Mouse (Mus musculus) cerebellum, postnatal 25 days (tissue): ENCODE data around the gene Col25a1.
A peak's percentile ranks its signal among the peaks of the same experiment; 100 is the strongest.

Experiments
- DNase-seq, 2 experiments: peaks; one replicate each; pipeline ENCODE4 v3.0.0; 2021; ENCODE audit warnings: mixed read lengths in 2 of 2

Gene Col25a1

GRCm38 (mm10) chr3:130328909-130329308 is 197.6 kb downstream of the Col25a1 start:
- no peak for DNase-seq

GRCm38 (mm10) chr3:130329833-130330555 is 198.7 kb downstream of the Col25a1 start:
- no peak for DNase-seq

DNA sequence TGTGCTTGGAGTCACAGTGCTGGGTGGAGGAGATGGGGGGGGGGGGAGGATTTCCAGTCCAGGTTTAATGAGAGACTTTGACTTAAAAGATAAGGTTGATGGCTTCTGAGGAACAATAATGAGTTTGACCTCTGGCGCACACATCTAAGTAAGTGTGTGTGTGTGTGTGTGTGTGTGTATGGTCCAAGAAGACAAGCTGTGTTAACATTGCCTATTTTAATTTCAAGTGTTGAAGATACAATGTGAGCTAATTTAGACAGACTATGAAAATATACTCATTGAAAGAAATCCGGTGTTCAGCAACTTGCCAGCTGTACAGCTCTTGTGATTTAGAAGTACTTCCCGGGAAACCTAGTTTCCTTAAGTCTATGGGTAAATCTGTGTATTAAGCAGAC is 199.3 kb downstream of the Col25a1 start:
- no peak for DNase-seq

- DNase-seq: no peak
Observed at GRCm38 (mm10) chr3:130332347-130332913, 201.1 kb downstream of the Col25a1 start.

DNA sequence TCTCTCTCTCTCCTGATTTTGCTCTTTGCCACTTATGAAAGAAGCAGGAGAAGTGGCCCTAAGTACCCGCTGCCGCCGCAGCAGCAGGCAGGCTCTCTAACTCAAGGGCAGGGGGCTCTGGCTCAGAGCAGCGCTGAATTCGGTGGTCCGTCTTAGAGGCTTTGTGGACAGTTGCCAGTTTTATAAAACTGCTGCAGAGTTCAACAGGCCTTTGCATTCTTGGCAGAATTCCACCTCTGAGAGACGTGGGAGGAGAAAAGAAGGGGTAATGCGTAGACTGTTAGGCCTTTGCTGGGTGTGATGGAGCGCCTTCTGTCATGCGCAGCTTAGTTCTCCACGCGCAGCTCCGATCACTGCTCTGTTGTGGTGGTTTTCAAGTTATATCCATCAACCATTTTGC is 206.6 kb downstream of the Col25a1 start:
- DNase-seq: peak; percentile 2 to 5

- no peak for DNase-seq
Observed at GRCm38 (mm10) chr3:130338371-130338770, 207.1 kb downstream of the Col25a1 start.

DNA sequence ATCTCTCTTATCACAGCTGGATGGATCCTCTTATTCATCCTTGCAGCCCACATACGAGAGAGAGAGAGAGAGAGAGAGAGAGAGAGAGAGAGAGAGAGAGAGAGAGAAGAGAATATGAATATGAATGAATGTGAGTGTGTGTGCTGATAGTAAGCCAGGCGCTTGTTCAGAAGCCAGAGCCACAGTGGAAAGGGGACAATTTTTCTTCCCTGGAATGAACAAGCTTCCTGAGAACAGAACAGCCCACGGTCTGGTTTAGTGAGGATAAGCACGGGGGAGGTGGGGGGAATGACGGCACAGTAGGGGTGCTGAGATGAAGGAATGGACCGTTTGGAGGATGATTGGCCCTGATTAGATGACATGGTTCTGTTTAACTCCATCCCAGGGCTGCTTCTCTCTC is 218.9 kb downstream of the Col25a1 start:
- no peak for DNase-seq

DNA sequence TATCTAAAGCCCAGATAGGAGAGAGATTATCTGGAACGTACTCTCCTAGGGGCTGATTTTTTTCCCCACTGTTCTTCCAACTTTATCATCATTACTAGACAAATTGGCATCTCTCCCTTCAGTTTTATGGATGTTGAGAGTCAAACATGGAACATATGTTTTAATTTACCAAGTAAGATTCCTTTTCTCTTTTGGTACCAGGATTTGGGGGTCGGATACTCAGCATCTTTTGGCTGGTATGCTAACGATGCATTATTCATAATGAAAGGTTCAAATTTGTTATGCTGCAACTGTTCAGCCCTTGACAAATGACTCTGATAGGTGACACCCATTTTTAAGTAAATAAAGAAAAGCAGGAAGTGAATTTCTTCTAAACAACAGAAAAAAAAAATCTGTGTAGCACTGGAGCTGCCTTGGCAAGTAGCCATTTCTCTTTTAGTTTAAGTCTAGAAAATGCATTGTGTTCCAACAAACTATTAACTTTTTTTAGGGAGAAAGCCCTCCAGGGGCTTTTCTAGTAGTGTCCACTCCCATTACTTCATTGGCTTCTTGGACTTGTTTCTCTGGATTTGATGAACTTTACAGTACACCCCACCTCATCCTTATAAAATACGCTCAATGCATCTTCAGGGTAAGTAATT is 223.2 kb downstream of the Col25a1 start:
- no peak for DNase-seq

- DNase-seq: no peak
Observed at GRCm38 (mm10) chr3:130356575-130357173, 225.4 kb downstream of the Col25a1 start.

- no peak for DNase-seq
Observed at GRCm38 (mm10) chr3:130360813-130361212, 229.5 kb downstream of the Col25a1 start.

- DNase-seq: no peak
Observed at GRCm38 (mm10) chr3:130361922-130362321, 230.6 kb downstream of the Col25a1 start.

DNA sequence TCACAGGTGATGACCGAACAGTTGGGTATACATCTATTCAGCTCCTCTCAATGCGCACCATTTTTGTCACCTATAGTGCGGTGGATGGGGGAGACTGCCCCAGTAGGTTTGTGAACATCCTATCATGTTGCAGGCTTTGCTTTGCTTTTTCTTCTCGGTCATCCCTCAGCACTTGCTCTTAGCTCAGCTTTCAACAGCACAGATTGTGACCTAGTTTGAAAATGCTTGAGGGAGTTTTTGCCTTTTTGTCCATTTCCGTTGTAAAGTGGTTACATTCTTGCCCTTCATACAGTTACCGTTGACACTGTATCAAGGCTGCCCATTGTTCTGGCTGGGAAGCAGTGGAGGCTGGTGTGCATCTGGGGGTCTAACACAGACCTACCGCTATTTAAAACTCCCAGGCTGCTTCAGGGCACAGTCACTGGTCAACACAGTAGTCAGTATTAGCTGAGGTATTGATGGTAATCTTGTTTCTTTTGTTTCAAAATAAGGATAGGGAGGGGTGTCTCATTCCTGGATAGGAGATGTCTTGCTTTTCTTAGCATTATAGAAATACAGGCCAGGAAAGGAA is 231.6 kb downstream of the Col25a1 start:
- no peak for DNase-seq

DNA sequence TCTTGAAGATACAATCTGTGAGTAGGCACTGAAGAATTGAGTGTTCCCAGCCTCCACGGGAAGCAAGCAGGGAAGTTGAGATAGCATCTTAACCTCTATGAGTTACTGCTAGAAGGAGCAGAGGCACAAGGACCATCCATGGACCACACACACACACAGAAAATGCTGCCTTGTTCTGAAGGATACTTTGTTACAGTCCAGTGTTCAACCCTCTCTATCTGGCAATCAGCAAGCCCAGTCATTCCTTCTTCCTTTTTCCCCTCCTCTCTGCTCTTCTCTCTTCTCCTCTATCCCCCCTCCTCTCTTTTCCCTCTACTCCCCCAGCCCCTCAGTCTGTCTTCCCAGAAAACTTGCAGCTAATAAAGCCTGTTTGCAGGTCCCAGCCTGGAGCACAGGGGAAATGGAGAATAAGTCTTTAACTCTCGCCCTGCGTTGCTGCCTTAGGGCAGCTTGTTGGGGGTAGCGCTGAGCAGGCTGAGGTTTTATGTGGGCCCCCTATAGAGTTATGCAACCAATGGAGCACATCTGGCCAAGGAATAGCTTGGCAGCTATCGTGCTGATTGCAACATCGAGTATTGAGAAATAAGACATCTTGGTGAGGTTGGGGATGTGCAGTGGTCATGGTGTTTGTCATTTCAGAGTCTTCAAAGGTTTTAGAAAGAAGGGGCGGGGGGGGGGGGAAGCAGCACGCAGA is 235.8 kb downstream of the Col25a1 start:
- no peak for DNase-seq

GRCm38 (mm10) chr3:130368352-130368751 is 237.1 kb downstream of the Col25a1 start:
- no peak for DNase-seq

DNA sequence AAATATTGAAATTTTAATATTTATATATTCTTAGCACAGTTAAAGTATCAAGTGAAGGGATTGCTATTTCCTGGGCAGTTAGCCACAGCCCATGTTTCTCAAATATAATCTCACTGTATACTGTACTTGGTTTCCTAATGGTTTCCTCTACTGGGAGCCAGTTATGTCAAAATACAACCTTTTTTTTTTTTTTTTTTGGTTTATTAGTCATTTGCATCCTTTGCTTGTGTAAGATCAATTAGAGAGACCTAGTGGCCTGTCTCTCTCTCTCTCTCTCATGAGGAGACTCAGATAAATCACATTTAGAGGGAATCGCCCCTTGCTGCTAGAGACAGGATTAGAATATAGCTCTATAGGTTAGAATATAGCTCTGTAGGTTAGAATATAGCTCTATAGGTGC is 237.8 kb downstream of the Col25a1 start:
- no peak for DNase-seq

DNA sequence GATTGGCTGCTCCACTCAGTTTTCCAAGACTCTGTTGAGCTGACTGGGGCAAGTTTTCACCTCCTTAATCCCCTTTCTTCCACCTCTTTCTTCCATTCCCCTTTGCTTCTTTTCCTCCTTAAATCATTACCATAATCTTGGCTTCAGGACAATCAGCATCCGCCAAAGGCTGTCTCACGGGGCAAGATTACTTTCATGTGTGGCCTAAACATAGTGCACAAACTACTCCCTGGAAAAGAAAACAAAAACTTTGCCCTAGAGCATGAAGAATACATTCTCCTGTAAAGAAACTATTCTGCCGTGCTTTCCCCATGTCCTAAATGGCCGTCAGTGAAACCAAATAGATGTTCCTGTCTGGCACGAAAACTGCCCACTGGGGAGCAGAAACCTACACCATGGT is 238.9 kb downstream of the Col25a1 start:
- no peak for DNase-seq

- no peak for DNase-seq
Observed at GRCm38 (mm10) chr3:130373145-130373544, 241.8 kb downstream of the Col25a1 start.

GRCm38 (mm10) chr3:130374620-130375341 is 243.5 kb downstream of the Col25a1 start:
- no peak for DNase-seq

GRCm38 (mm10) chr3:130377786-130378185 is 246.5 kb downstream of the Col25a1 start:
- DNase-seq: no peak

- DNase-seq: no peak
Observed at GRCm38 (mm10) chr3:130378626-130379025, 247.3 kb downstream of the Col25a1 start.

GRCm38 (mm10) chr3:130380299-130380845 is 249.1 kb downstream of the Col25a1 start:
- no peak for DNase-seq

GRCm38 (mm10) chr3:130381691-130382090 is 250.4 kb downstream of the Col25a1 start:
- DNase-seq: no peak
